Mouse (Mus musculus) liver, adult 2 months (tissue): ENCODE results near the gene Prune1. TPM values are rescaled to one million over a fixed set of nuclear protein-coding genes. Genes with fewer than 3 reads are reported as not detected.

ENCODE experiments used
- DNase-seq: peaks from one replicate; pipeline ENCODE4 v3.0.0-alpha.2; 2011; ENCODE audit warnings: low read depth, low spot score; ENCODE audit errors: extremely low read depth
- H3K27ac ChIP-seq: fragments of 200-500 bp; replicated peaks from 2 replicates; pipeline ENCODE4 v1.5.1; 2012; ENCODE audit warnings: low read depth, mild to moderate bottlenecking, control low read depth, inconsistent platforms, low read length; ENCODE audit not compliant: insufficient read depth
- H3K27me3 ChIP-seq: fragments of 200-500 bp; 2 replicates; pipeline ENCODE4 v1.6.1; 2012; ENCODE audit warnings: mild to moderate bottlenecking, moderate library complexity, low read length, inconsistent platforms; ENCODE audit not compliant: control insufficient read depth, insufficient read depth
- H3K36me3 ChIP-seq: fragments of 200-500 bp; 2 replicates; pipeline ENCODE4 v1.6.1; 2012; ENCODE audit warnings: low read length, inconsistent platforms; ENCODE audit not compliant: control insufficient read depth, insufficient read depth
- H3K4me1 ChIP-seq: fragments of 200-500 bp; 2 replicates; pipeline ENCODE4 v1.6.1; 2011; ENCODE audit warnings: low read length; ENCODE audit not compliant: control insufficient read depth, insufficient read depth
- H3K4me3 ChIP-seq: fragments of 200-500 bp; 2 replicates; pipeline ENCODE4 v1.5.1; 2011; ENCODE audit warnings: low read depth, mild to moderate bottlenecking, control low read depth, low read length, moderate library complexity; ENCODE audit not compliant: insufficient read depth
- H3K79me2 ChIP-seq: fragments of 200-500 bp; 2 replicates; pipeline ENCODE4 v1.6.1; 2012; ENCODE audit warnings: inconsistent platforms, mild to moderate bottlenecking, low read length, moderate library complexity; ENCODE audit not compliant: control insufficient read depth, insufficient read depth
- H3K9ac ChIP-seq: fragments of 200-500 bp; 2 replicates; pipeline ENCODE4 v1.6.1; 2012; ENCODE audit warnings: low read depth, mild to moderate bottlenecking, control low read depth, inconsistent platforms, low read length
- CTCF ChIP-seq: fragments of 200-500 bp; IDR thresholded peaks from 2 replicates; pipeline ENCODE4 v1.5.1; 2011; ENCODE audit warnings: low read depth, low read length, control low read depth
- POLR2A ChIP-seq: fragments of 200-500 bp; IDR thresholded peaks from 2 replicates; pipeline ENCODE4 v1.6.1; 2011; ENCODE audit warnings: low read length, control low read depth; ENCODE audit not compliant: insufficient read depth; ENCODE audit errors: extremely low read depth
- WGBS: fragments of 180-500 bp; shearing (Covaris S2); methylation state at CpG from one replicate; pipeline ENCODE4 v1.1.7; 2018; 5-methylcytosine and 5-hydroxymethylcytosine counted together
- polyA plus RNA-seq: library from polyadenylated mRNA; depleted of rRNA; stranded (reverse); fragments of >200 nt; gene quantifications from 2 replicates; pipeline ENCODE4 v1.2.3, GENCODE M21; 2012
- total RNA-seq: library from RNA; depleted of rRNA; stranded (reverse); fragments of >200 nt; gene quantifications from 2 replicates; pipeline ENCODE4 v1.2.3, GENCODE M21; 2014

Prune1 gene
- total and polyA plus RNA-seq, 2 experiments = 7.6 to 11.3 TPM

- WGBS = 19% methylated on average over 5 of the region's 5 CpGs
- H3K27me3 ChIP-seq = no peaks in the 10 kb centered on the region
- peak overlapping the region; percentile 1; the same call in 1 of the 2 replicates for H3K4me3 ChIP-seq
- H3K36me3 ChIP-seq = peaks cover 33% of the 10 kb centered on the region
- peak; percentile 95 for DNase-seq
- TF ChIP-seq CTCF = no peak
- TF ChIP-seq POLR2A = no peak
- H3K27ac ChIP-seq = peak overlapping the region; percentile 97
- peaks cover 20% of the 10 kb centered on the region; the same call in 1 of the 2 replicates for H3K79me2 ChIP-seq
- peaks cover 25% of the 10 kb centered on the region for H3K4me1 ChIP-seq
- H3K9ac ChIP-seq = peak overlapping the region; percentile 37
Observed at GRCm38 (mm10) chr3:95286011-95286410, 4.1 kb upstream of the Prune1 start.

GRCm38 (mm10) chr3:95285390-95285789 lies 3.5 kb upstream of the Prune1 start:
- H3K9ac ChIP-seq = peak overlapping the region; percentile 58
- H3K4me3 ChIP-seq = no peak overlapping the region
- TF ChIP-seq POLR2A = no peak
- no peak for TF ChIP-seq CTCF
- H3K27ac ChIP-seq = peak overlapping the region; percentile 97
- no peak for DNase-seq
- no peaks in the 10 kb centered on the region for H3K27me3 ChIP-seq
- peaks cover 23% of the 10 kb centered on the region; the same call in 1 of the 2 replicates for H3K79me2 ChIP-seq
- peaks cover 25% of the 10 kb centered on the region for H3K4me1 ChIP-seq
- WGBS = 55% methylated on average over 5 of the region's 5 CpGs
- peaks cover 29% of the 10 kb centered on the region for H3K36me3 ChIP-seq

GRCm38 (mm10) chr3:95284501-95285281 lies 2.8 kb upstream of the Prune1 start:
- Histone ChIP-seq H3K9ac (peak overlapping the region; percentile 90), H3K27me3 (no peaks in the 10 kb centered on the region), H3K27ac (peak overlapping the region; percentile 97), H3K4me1 (peaks cover 23% of the 10 kb centered on the region), H3K36me3 (peaks cover 22% of the 10 kb centered on the region), H3K4me3 (peak overlapping the region; percentile 83), H3K79me2 (peaks cover 23% of the 10 kb centered on the region; the same call in 1 of the 2 replicates)
- peak; percentile 80 for DNase-seq
- TF ChIP-seq POLR2A (no peak), CTCF (no peak)
- WGBS = 31% methylated on average over 12 of the region's 12 CpGs

- H3K79me2 ChIP-seq = peaks cover 23% of the 10 kb centered on the region; the same call in 1 of the 2 replicates
- peaks cover 24% of the 10 kb centered on the region for H3K4me1 ChIP-seq
- peak overlapping the region; percentile 83 for H3K4me3 ChIP-seq
- peak overlapping the region; percentile 90 for H3K9ac ChIP-seq
- DNase-seq = peak; percentile 76
- no peaks in the 10 kb centered on the region for H3K27me3 ChIP-seq
- WGBS = 7% methylated on average over 1 of the region's 1 CpGs
- peak overlapping the region; percentile 97 for H3K27ac ChIP-seq
- TF ChIP-seq POLR2A (no peak), CTCF (no peak)
- H3K36me3 ChIP-seq = peaks cover 20% of the 10 kb centered on the region
Observed at GRCm38 (mm10) chr3:95284062-95284461, 2.2 kb upstream of the Prune1 start.

GRCm38 (mm10) chr3:95283589-95283941 lies 1.7 kb upstream of the Prune1 start:
- Histone ChIP-seq H3K4me3 (peak overlapping the region; percentile 83), H3K36me3 (peaks cover 17% of the 10 kb centered on the region), H3K4me1 (peaks cover 24% of the 10 kb centered on the region), H3K27ac (peak overlapping the region; percentile 97), H3K27me3 (no peaks in the 10 kb centered on the region), H3K9ac (peak overlapping the region; percentile 90), H3K79me2 (peaks cover 26% of the 10 kb centered on the region; the same call in 1 of the 2 replicates)
- no peak for DNase-seq
- TF ChIP-seq POLR2A (no peak), CTCF (no peak)
- under 1% methylated on average over 7 of the region's 7 CpGs for WGBS
